Mouse (Mus musculus): ENCODE data around the gene Sap30. TPM values are rescaled to one million over a fixed set of nuclear protein-coding genes. Genes with fewer than 3 reads are reported as not detected.
"Not testable (repeated sequence)": the region's sequence is repeated elsewhere in the genome, so short reads cannot be mapped to it uniquely, and the experiment has no call there.

Gene Sap30
- polyA plus RNA-seq, 1 experiment from 2014 or later, result 13.9 TPM

GRCm38 (mm10) chr8:57463757-57464156 is 23.9 kb downstream of the Sap30 start:
- no peak overlapping the region for H3K4me3 ChIP-seq (replicated peaks)
- H3K4me1 ChIP-seq (replicated peaks), result no peaks in the 10 kb centered on the region
- H3K9me3 ChIP-seq (replicated peaks), result no peaks in the 10 kb centered on the region
- H3K27me3 ChIP-seq, result no peaks in the 10 kb centered on the region
- no peak for ATAC-seq (ENCODE audit: insufficient read depth)
- H3K36me3 ChIP-seq (replicated peaks), result no peaks in the 10 kb centered on the region
- no peak overlapping the region for H3K4me2 ChIP-seq
- WGBS (ENCODE audit: insufficient replicate concordance), result 78% methylated on average over 3 of the region's 3 CpGs
- H3K9ac ChIP-seq, result no peak overlapping the region
- H3K27ac ChIP-seq (replicated peaks), result no peak overlapping the region

- H3K36me3 ChIP-seq (replicated peaks), result no peaks in the 10 kb centered on the region
Measured at GRCm38 (mm10) chr8:57462839-57463238, 24.8 kb downstream of the Sap30 start.

GRCm38 (mm10) chr8:57457942-57458341 is 29.7 kb downstream of the Sap30 start:
- Histone ChIP-seq H3K4me3 (replicated peaks) (no peak overlapping the region), H3K9me3 (replicated peaks) (no peaks in the 10 kb centered on the region), H3K27ac (replicated peaks) (no peak overlapping the region), H3K4me2 (no peak overlapping the region), H3K27me3 (no peaks in the 10 kb centered on the region), H3K36me3 (replicated peaks) (no peaks in the 10 kb centered on the region), H3K4me1 (replicated peaks) (no peaks in the 10 kb centered on the region), H3K9ac (no peak overlapping the region)
- ATAC-seq (ENCODE audit: insufficient read depth), result no peak
- WGBS (ENCODE audit: insufficient replicate concordance), result 49% methylated on average over 3 of the region's 3 CpGs

More at GRCm38 (mm10) chr8:57462839-57463238, 24.8 kb downstream of the Sap30 start:
- 4% methylated on average over 1 of the region's 1 CpGs for WGBS (ENCODE audit: insufficient replicate concordance)
- no peaks in the 10 kb centered on the region for H3K27me3 ChIP-seq
- no peak overlapping the region for H3K4me3 ChIP-seq (replicated peaks)
- no peak for ATAC-seq (ENCODE audit: insufficient read depth)
- H3K4me1 ChIP-seq (replicated peaks), result no peaks in the 10 kb centered on the region
- H3K4me2 ChIP-seq, result no peak overlapping the region
- H3K9me3 ChIP-seq (replicated peaks), result no peaks in the 10 kb centered on the region
- no peak overlapping the region for H3K9ac ChIP-seq
- no peak overlapping the region for H3K27ac ChIP-seq (replicated peaks)

GRCm38 (mm10) chr8:57457152-57457551 is 30.5 kb downstream of the Sap30 start:
- no peak for ATAC-seq (ENCODE audit: insufficient read depth)
- 79% methylated on average over 6 of the region's 6 CpGs for WGBS (ENCODE audit: insufficient replicate concordance)
- Histone ChIP-seq H3K27me3 (no peaks in the 10 kb centered on the region), H3K36me3 (replicated peaks) (no peaks in the 10 kb centered on the region), H3K9me3 (replicated peaks) (no peaks in the 10 kb centered on the region), H3K9ac (no peak overlapping the region), H3K4me2 (no peak overlapping the region), H3K4me3 (replicated peaks) (no peak overlapping the region), H3K27ac (replicated peaks) (no peak overlapping the region), H3K4me1 (replicated peaks) (no peaks in the 10 kb centered on the region)

- Histone ChIP-seq H3K4me2 (no peak within 1 kb of the TSS), H3K36me3 (replicated peaks) (no peaks in the 10 kb centered on the region), H3K4me1 (replicated peaks) (no peaks in the 10 kb centered on the region), H3K27ac (replicated peaks) (no peak within 1 kb of the TSS), H3K9ac (no peak within 1 kb of the TSS), H3K4me3 (replicated peaks) (no peak within 1 kb of the TSS), H3K9me3 (replicated peaks) (no peaks in the 10 kb centered on the region), H3K27me3 (no peaks in the 10 kb centered on the region)
- ATAC-seq (ENCODE audit: insufficient read depth), result no peak
- 51% methylated on average over 3 of the region's 3 CpGs for WGBS (ENCODE audit: insufficient replicate concordance)
Measured at GRCm38 (mm10) chr8:57455765-57456164, 31.9 kb downstream of the Sap30 start, which contains the start of gene Scrg1. Gene Scrg1, plus strand, starts transcription at chr8:57455923.

GRCm38 (mm10) chr8:57453361-57453760 is 34.3 kb downstream of the Sap30 start:
- 58% methylated on average over 2 of the region's 2 CpGs for WGBS (ENCODE audit: insufficient replicate concordance)
- ATAC-seq (ENCODE audit: insufficient read depth), result no peak
- Histone ChIP-seq H3K36me3 (replicated peaks) (no peaks in the 10 kb centered on the region), H3K9ac (no peak overlapping the region), H3K9me3 (replicated peaks) (no peaks in the 10 kb centered on the region), H3K4me3 (replicated peaks) (no peak overlapping the region), H3K4me1 (replicated peaks) (no peaks in the 10 kb centered on the region), H3K27ac (replicated peaks) (no peak overlapping the region), H3K27me3 (no peaks in the 10 kb centered on the region), H3K4me2 (no peak overlapping the region)

- no peaks in the 10 kb centered on the region for H3K27me3 ChIP-seq
Measured at GRCm38 (mm10) chr8:57451896-57452295, 35.8 kb downstream of the Sap30 start.

GRCm38 (mm10) chr8:57450726-57451125 is 36.9 kb downstream of the Sap30 start:
- no peaks in the 10 kb centered on the region for H3K27me3 ChIP-seq
- no peak for ATAC-seq (ENCODE audit: insufficient read depth)
- no peak overlapping the region for H3K4me2 ChIP-seq
- H3K4me3 ChIP-seq (replicated peaks), result no peak overlapping the region
- 61% methylated on average over 7 of the region's 7 CpGs for WGBS (ENCODE audit: insufficient replicate concordance)
- no peak overlapping the region for H3K27ac ChIP-seq (replicated peaks)
- H3K9me3 ChIP-seq (replicated peaks), result no peaks in the 10 kb centered on the region
- no peak overlapping the region for H3K9ac ChIP-seq
- no peaks in the 10 kb centered on the region for H3K36me3 ChIP-seq (replicated peaks)
- no peaks in the 10 kb centered on the region for H3K4me1 ChIP-seq (replicated peaks)

More at GRCm38 (mm10) chr8:57451896-57452295, 35.8 kb downstream of the Sap30 start:
- WGBS (ENCODE audit: insufficient replicate concordance), result 76% methylated on average over 4 of the region's 4 CpGs
- no peaks in the 10 kb centered on the region for H3K4me1 ChIP-seq (replicated peaks)
- no peaks in the 10 kb centered on the region for H3K9me3 ChIP-seq (replicated peaks)
- H3K36me3 ChIP-seq (replicated peaks), result no peaks in the 10 kb centered on the region
- no peak overlapping the region for H3K4me3 ChIP-seq (replicated peaks)
- no peak for ATAC-seq (ENCODE audit: insufficient read depth)
- no peak overlapping the region for H3K9ac ChIP-seq
- H3K4me2 ChIP-seq, result no peak overlapping the region
- no peak overlapping the region for H3K27ac ChIP-seq (replicated peaks)

- not testable (repeated sequence) for H3K27ac ChIP-seq (replicated peaks); H3K4me2 ChIP-seq; ATAC-seq (ENCODE audit: insufficient read depth); H3K9ac ChIP-seq; H3K4me1 ChIP-seq (replicated peaks); H3K36me3 ChIP-seq (replicated peaks); H3K9me3 ChIP-seq (replicated peaks); H3K27me3 ChIP-seq; H3K4me3 ChIP-seq (replicated peaks)
- 59% methylated on average over 4 of the region's 5 CpGs for WGBS (ENCODE audit: insufficient replicate concordance)
Measured at GRCm38 (mm10) chr8:57445901-57446300, 41.8 kb downstream of the Sap30 start.

- no peaks in the 10 kb centered on the region for H3K9me3 ChIP-seq (replicated peaks)
- no peak overlapping the region for H3K4me3 ChIP-seq (replicated peaks)
- no peaks in the 10 kb centered on the region for H3K36me3 ChIP-seq (replicated peaks)
- WGBS (ENCODE audit: insufficient replicate concordance), result 37% methylated on average over 4 of the region's 4 CpGs
- H3K27me3 ChIP-seq, result no peaks in the 10 kb centered on the region
- H3K27ac ChIP-seq (replicated peaks), result no peak overlapping the region
- no peaks in the 10 kb centered on the region for H3K4me1 ChIP-seq (replicated peaks)
- no peak overlapping the region for H3K9ac ChIP-seq
- no peak for ATAC-seq (ENCODE audit: insufficient read depth)
- H3K4me2 ChIP-seq, result no peak overlapping the region
Measured at GRCm38 (mm10) chr8:57443289-57443688, 44.4 kb downstream of the Sap30 start.

GRCm38 (mm10) chr8:57441556-57441955 is 46.1 kb downstream of the Sap30 start:
- Histone ChIP-seq H3K4me3 (replicated peaks) (no peak overlapping the region), H3K27ac (replicated peaks) (no peak overlapping the region), H3K9me3 (replicated peaks) (no peaks in the 10 kb centered on the region), H3K36me3 (replicated peaks) (no peaks in the 10 kb centered on the region), H3K4me2 (no peak overlapping the region), H3K9ac (no peak overlapping the region), H3K27me3 (no peaks in the 10 kb centered on the region), H3K4me1 (replicated peaks) (no peaks in the 10 kb centered on the region)
- ATAC-seq (ENCODE audit: insufficient read depth), result no peak
- 49% methylated on average over 5 of the region's 5 CpGs for WGBS (ENCODE audit: insufficient replicate concordance)

- Histone ChIP-seq H3K9me3 (replicated peaks) (no peaks in the 10 kb centered on the region), H3K27ac (replicated peaks) (no peak overlapping the region), H3K36me3 (replicated peaks) (no peaks in the 10 kb centered on the region), H3K4me3 (replicated peaks) (no peak overlapping the region), H3K9ac (no peak overlapping the region), H3K27me3 (no peaks in the 10 kb centered on the region), H3K4me2 (no peak overlapping the region), H3K4me1 (replicated peaks) (no peaks in the 10 kb centered on the region)
- 65% methylated on average over 4 of the region's 4 CpGs for WGBS (ENCODE audit: insufficient replicate concordance)
- no peak for ATAC-seq (ENCODE audit: insufficient read depth)
Measured at GRCm38 (mm10) chr8:57441131-57441530, 46.5 kb downstream of the Sap30 start.
